Mouse (Mus musculus) embryo, embryonic 11.5 days (tissue): ENCODE data around the gene Edn3.

Experiments used
- DNase-seq: peaks from one replicate; pipeline ENCODE4 v3.0.0-alpha.2; 2012; ENCODE audit warnings: low read depth, low spot score

Edn3 gene

GRCm38 (mm10) chr2:174760479-174761121 is at the start of gene Edn3:
Gene Edn3, plus strand, starts transcription at chr2:174760619.
- no peak for DNase-seq

- no peak for DNase-seq
Observed at GRCm38 (mm10) chr2:174712043-174712442, 48.4 kb upstream of the Edn3 start.

- no peak for DNase-seq
Observed at GRCm38 (mm10) chr2:174715938-174716337, 44.5 kb upstream of the Edn3 start.

- no peak for DNase-seq
Observed at GRCm38 (mm10) chr2:174717857-174718256, 42.6 kb upstream of the Edn3 start.

GRCm38 (mm10) chr2:174727114-174727823 is 33.1 kb upstream of the Edn3 start:
- no peak for DNase-seq

GRCm38 (mm10) chr2:174731939-174732338 is 28.5 kb upstream of the Edn3 start:
- DNase-seq, result no peak

- DNase-seq, result no peak
Observed at GRCm38 (mm10) chr2:174735270-174735669, 25.1 kb upstream of the Edn3 start.

GRCm38 (mm10) chr2:174747182-174747581 is 13.2 kb upstream of the Edn3 start:
- DNase-seq, result no peak

- DNase-seq, result no peak
Observed at GRCm38 (mm10) chr2:174748381-174748780, 12.0 kb upstream of the Edn3 start.

- DNase-seq, result no peak
Observed at GRCm38 (mm10) chr2:174753197-174753596, 7.2 kb upstream of the Edn3 start.

- no peak for DNase-seq
Observed at GRCm38 (mm10) chr2:174754231-174754630, 6.2 kb upstream of the Edn3 start.

- no peak for DNase-seq
Observed at GRCm38 (mm10) chr2:174759189-174759588, 1.2 kb upstream of the Edn3 start.

- no peak for DNase-seq
Observed at GRCm38 (mm10) chr2:174761452-174762101, 1.2 kb downstream of the Edn3 start.

- no peak for DNase-seq
Observed at GRCm38 (mm10) chr2:174762310-174762709, 1.9 kb downstream of the Edn3 start.

- no peak for DNase-seq
Observed at GRCm38 (mm10) chr2:174768891-174769528, 8.6 kb downstream of the Edn3 start.

GRCm38 (mm10) chr2:174774177-174775111 is 14.0 kb downstream of the Edn3 start:
- DNase-seq, result no peak

GRCm38 (mm10) chr2:174782016-174782415 is 21.6 kb downstream of the Edn3 start:
- no peak for DNase-seq

- no peak for DNase-seq
Observed at GRCm38 (mm10) chr2:174782880-174783279, 22.5 kb downstream of the Edn3 start.

- DNase-seq, result no peak
Observed at GRCm38 (mm10) chr2:174788830-174789229, 28.4 kb downstream of the Edn3 start.

- DNase-seq, result no peak
Observed at GRCm38 (mm10) chr2:174792436-174793125, 32.2 kb downstream of the Edn3 start.

- no peak for DNase-seq
Observed at GRCm38 (mm10) chr2:174793181-174793580, 32.8 kb downstream of the Edn3 start.
